Mouse (Mus musculus): ENCODE results near the gene Cnn1. TPM values are rescaled to one million over a fixed set of nuclear protein-coding genes. Genes with fewer than 3 reads are reported as not detected.

Gene Cnn1
- total and polyA plus RNA-seq, 3 experiments, result not detected

GRCm38 (mm10) chr9:22124169-22124568 lies 25.2 kb downstream of the Cnn1 start:
- H3K27ac ChIP-seq (ENCODE audit: insufficient read depth, low read depth), result no peak overlapping the region
- H3K4me1 ChIP-seq (ENCODE audit: control insufficient read depth in 1 of 2, insufficient read depth in 2 of 2), result peaks cover 8 to 52% of the 10 kb centered on the region in 2 experiments; a peak in 3 of 4 replicates
- TF ChIP-seq E2F4 (IDR thresholded peaks at IDR 0.05; ENCODE audit: insufficient replicate concordance, low read depth, low read length) (no peak), ETS1 (conservative IDR thresholded peaks at IDR 0.05; ENCODE audit: low read depth, low read length) (no peak), TBP (conservative IDR thresholded peaks at IDR 0.05; ENCODE audit: low read depth, low read length) (peak; percentile 62; the same call in 1 of the 2 replicates)
- H3K9ac ChIP-seq (ENCODE audit: insufficient read depth, low read depth), result no peak overlapping the region
- no peaks in the 10 kb centered on the region for H3K27me3 ChIP-seq (replicated peaks)
- H3K4me2 ChIP-seq (ENCODE audit: insufficient read depth, low read depth, poor library complexity, severe bottlenecking), result no peak overlapping the region
- H3K4me3 ChIP-seq (replicated peaks in 1 of 3; ENCODE audit: low read depth in 2 of 3, low read length in 2 of 3, poor library complexity in 1 of 3), result no peak overlapping the region
- dilution Hi-C loops (cut with MboI; ENCODE audit: extremely low pct_ligation_motif_present, extremely low pct_unique_long_range_greater_than_20kb, low sequenced_read_pairs), result no loop called here
- DNase-seq (ENCODE audit: extremely low read depth), result no peak
- in situ Hi-C loops (cut with MboI; ENCODE audit: low pct_ligation_motif_present, low pct_unique_long_range_greater_than_20kb, low sequenced_read_pairs), result loop anchor here (5.0 kb wide), 1 partner anchor 33 kb away; the partner anchor contains the start of gene Pigyl
- peaks cover 3% of the 10 kb centered on the region for H3K9me3 ChIP-seq (replicated peaks; ENCODE audit: low read length)
- H3K79me2 ChIP-seq (replicated peaks; ENCODE audit: control insufficient read depth, extremely low read depth, insufficient read depth, poor library complexity, severe bottlenecking), result no peaks in the 10 kb centered on the region
- no peaks in the 10 kb centered on the region for H3K36me3 ChIP-seq (replicated peaks in 1 of 2; ENCODE audit: control insufficient read depth in 1 of 2, insufficient read depth in 1 of 2, low read length in 1 of 2)

DNA sequence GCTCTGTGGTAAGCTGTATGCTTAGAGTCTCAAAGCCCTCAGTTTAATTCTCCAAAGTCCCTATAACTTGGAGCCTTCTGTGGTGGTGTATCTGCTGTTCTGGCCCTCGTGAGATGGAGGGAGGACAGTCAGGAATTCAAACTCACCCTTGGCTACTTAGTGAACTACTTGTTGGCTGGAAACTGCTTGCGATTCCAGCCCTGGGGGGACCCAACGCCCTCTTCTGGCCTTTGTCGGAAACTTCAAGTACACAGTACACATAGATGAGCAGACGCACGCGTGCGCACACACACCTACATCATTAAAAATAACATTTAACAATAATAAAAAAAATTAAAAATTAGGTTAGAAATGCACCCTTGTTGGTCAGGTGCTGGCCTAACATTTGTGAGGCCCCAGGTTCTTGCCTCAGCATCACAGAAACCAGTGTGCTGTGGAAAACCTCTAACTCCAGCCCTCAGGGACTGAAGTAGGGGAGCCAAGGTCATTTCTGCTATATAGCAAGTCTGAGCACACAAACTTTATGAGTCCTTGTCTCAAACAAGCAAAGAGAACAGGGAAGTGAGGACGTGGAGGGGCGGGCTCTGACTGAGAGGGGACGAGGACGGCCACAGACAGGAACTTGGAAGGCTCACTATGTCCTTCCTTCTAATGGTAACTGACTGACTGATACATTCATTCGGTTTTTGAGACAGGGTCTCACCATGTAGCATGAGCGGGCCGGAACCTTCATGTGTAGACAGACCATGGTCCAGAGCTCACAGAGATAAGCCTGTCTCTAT lies 26.4 kb downstream of the Cnn1 start:
- no peaks in the 10 kb centered on the region for H3K9me3 ChIP-seq (replicated peaks; ENCODE audit: low read length)
- no peak overlapping the region for H3K4me2 ChIP-seq (ENCODE audit: insufficient read depth, low read depth, poor library complexity, severe bottlenecking)
- DNase-seq (ENCODE audit: extremely low read depth), result no peak
- in situ Hi-C loops (cut with MboI; ENCODE audit: low pct_ligation_motif_present, low pct_unique_long_range_greater_than_20kb, low sequenced_read_pairs) (no loop called here), dilution Hi-C loops (cut with MboI; ENCODE audit: extremely low pct_ligation_motif_present, extremely low pct_unique_long_range_greater_than_20kb, low sequenced_read_pairs) (no loop called here)
- no peak overlapping the region for H3K9ac ChIP-seq (ENCODE audit: insufficient read depth, low read depth)
- no peak overlapping the region for H3K27ac ChIP-seq (ENCODE audit: insufficient read depth, low read depth)
- H3K27me3 ChIP-seq (replicated peaks), result peaks cover 3% of the 10 kb centered on the region
- H3K36me3 ChIP-seq (replicated peaks in 1 of 2; ENCODE audit: control insufficient read depth in 1 of 2, insufficient read depth in 1 of 2, low read length in 1 of 2), result no peaks in the 10 kb centered on the region
- no peak overlapping the region for H3K4me3 ChIP-seq (replicated peaks in 1 of 3; ENCODE audit: low read depth in 2 of 3, low read length in 2 of 3, poor library complexity in 1 of 3)
- TF ChIP-seq NELFE (IDR thresholded peaks at IDR 0.05; ENCODE audit: low read depth, low read length) (no peak), MAZ (IDR thresholded peaks at IDR 0.05; ENCODE audit: low read depth, low read length) (no peak), CTCF (conservative IDR thresholded peaks at IDR 0.05 in 1 of 2, IDR thresholded peaks at IDR 0.05 in 1 of 2; ENCODE audit: low read depth in 2 of 2, low read length in 2 of 2) (peak in 1 of 2 experiments; percentile 8; a peak in 1 of 4 replicates)
- H3K79me2 ChIP-seq (replicated peaks; ENCODE audit: control insufficient read depth, extremely low read depth, insufficient read depth, poor library complexity, severe bottlenecking), result no peaks in the 10 kb centered on the region
- peaks cover 8 to 46% of the 10 kb centered on the region in 2 experiments; a peak in 3 of 4 replicates for H3K4me1 ChIP-seq (ENCODE audit: control insufficient read depth in 1 of 2, insufficient read depth in 2 of 2)

DNA sequence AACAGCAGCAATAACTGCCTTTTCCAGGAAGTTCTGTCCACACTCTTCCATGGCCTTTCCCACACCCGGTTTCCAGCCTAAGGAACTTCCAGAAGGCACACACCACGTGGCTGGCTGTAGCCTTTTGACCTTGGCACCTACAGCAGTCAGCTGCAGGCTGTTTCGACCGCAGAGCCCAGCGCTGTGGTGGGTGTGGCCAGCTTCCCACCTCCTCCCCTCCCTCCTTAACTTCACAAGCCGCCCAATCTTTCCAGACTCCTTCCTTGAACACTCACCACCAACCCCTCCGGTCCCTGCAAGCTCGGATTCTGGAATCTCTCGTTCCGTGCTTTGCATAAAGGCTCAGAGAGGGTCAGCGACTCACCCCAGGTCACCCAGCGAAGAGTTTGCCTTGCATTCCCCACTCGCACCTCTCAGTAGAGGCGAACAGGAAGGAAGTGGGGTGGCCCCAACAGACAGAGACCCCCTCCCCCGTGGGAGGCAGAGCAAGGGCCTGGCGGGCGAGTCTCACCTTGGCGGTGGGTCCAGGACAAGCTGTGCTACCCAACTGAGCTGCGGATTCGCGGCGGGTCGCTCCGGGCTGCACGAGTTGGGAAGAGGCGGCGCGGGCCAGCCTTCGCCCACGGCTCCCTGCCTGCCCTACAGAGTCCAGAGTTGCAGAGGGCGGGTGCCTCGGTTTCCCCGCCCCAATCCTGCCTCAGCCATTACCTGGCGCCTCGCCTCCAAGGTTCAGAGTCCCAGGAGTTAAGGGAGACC lies 32.4 kb downstream of the Cnn1 start:
- Histone ChIP-seq H3K4me3 (replicated peaks in 1 of 3; ENCODE audit: low read depth in 2 of 3, low read length in 2 of 3, poor library complexity in 1 of 3) (no peak overlapping the region), H3K27ac (ENCODE audit: insufficient read depth, low read depth) (no peak overlapping the region), H3K36me3 (replicated peaks in 1 of 2; ENCODE audit: control insufficient read depth in 1 of 2, insufficient read depth in 1 of 2, low read length in 1 of 2) (no peaks in the 10 kb centered on the region), H3K79me2 (replicated peaks; ENCODE audit: control insufficient read depth, extremely low read depth, insufficient read depth, poor library complexity, severe bottlenecking) (no peaks in the 10 kb centered on the region), H3K4me1 (ENCODE audit: control insufficient read depth in 1 of 2, insufficient read depth in 2 of 2) (peaks cover 2 to 3% of the 10 kb centered on the region in 2 experiments; a peak in 2 of 4 replicates), H3K9me3 (replicated peaks; ENCODE audit: low read length) (no peaks in the 10 kb centered on the region), H3K9ac (ENCODE audit: insufficient read depth, low read depth) (no peak overlapping the region), H3K4me2 (ENCODE audit: insufficient read depth, low read depth, poor library complexity, severe bottlenecking) (no peak overlapping the region), H3K27me3 (replicated peaks) (peaks cover 3% of the 10 kb centered on the region)
- in situ Hi-C loops (cut with MboI; ENCODE audit: low pct_ligation_motif_present, low pct_unique_long_range_greater_than_20kb, low sequenced_read_pairs) (no loop called here), dilution Hi-C loops (cut with MboI; ENCODE audit: extremely low pct_ligation_motif_present, extremely low pct_unique_long_range_greater_than_20kb, low sequenced_read_pairs) (no loop called here)
- TF ChIP-seq UBTF (IDR thresholded peaks at IDR 0.05; ENCODE audit: low read depth, low read length), result no peak
- TF ChIP-seq TCF12 (IDR thresholded peaks at IDR 0.05; ENCODE audit: low read depth, low read length), result no peak
- no peak for TF ChIP-seq MYC (IDR thresholded peaks at IDR 0.05; ENCODE audit: low read depth, low read length)
- TF ChIP-seq ZC3H11A (IDR thresholded peaks at IDR 0.05; ENCODE audit: low read depth, low read length), result no peak
- TF ChIP-seq CTCF (conservative IDR thresholded peaks at IDR 0.05 in 1 of 2, IDR thresholded peaks at IDR 0.05 in 1 of 2; ENCODE audit: low read depth in 2 of 2, low read length in 2 of 2), result no peak
- TF ChIP-seq CHD1 (IDR thresholded peaks at IDR 0.05; ENCODE audit: low read depth, low read length), result no peak
- TF ChIP-seq HCFC1 (IDR thresholded peaks at IDR 0.05; ENCODE audit: low read depth, low read length), result no peak
- no peak for TF ChIP-seq MAX (IDR thresholded peaks at IDR 0.05; ENCODE audit: low read length)
- no peak for TF ChIP-seq BHLHE40 (IDR thresholded peaks at IDR 0.05; ENCODE audit: low read depth, low read length)
- TF ChIP-seq USF1 (IDR thresholded peaks at IDR 0.05; ENCODE audit: low read depth, low read length), result no peak
- TF ChIP-seq MAZ (IDR thresholded peaks at IDR 0.05; ENCODE audit: low read depth, low read length), result no peak
- TF ChIP-seq JUN (IDR thresholded peaks at IDR 0.05; ENCODE audit: insufficient read depth, low read depth, low read length), result no peak
- no peak for TF ChIP-seq RAD21 (IDR thresholded peaks at IDR 0.05; ENCODE audit: low read depth, low read length)
- no peak for TF ChIP-seq ZMIZ1 (IDR thresholded peaks at IDR 0.05; ENCODE audit: low read depth, low read length)
- TF ChIP-seq POLR2A (IDR thresholded peaks at IDR 0.05; ENCODE audit: low read depth, low read length), result no peak
- TF ChIP-seq RCOR1 (conservative IDR thresholded peaks at IDR 0.05; ENCODE audit: low read depth, low read length), result no peak
- DNase-seq (ENCODE audit: extremely low read depth), result no peak

All from CH12.LX (cell line).